Mouse (Mus musculus) NIH3T3 (cell line): ENCODE measurements at regions not wholly inside any gene's neighbourhood (a gene's known extent, or its start where the extent isn't known, plus 50 kb on each side); places are given as distances from the start of the nearest gene placed in this dataset.
A peak's percentile ranks its signal among the peaks of the same experiment; 100 is the strongest.

Experiments
- DNase-seq: peaks from one replicate; pipeline ENCODE4 v3.0.0-alpha.2; 2012; ENCODE audit warnings: low read depth

- no peak for DNase-seq
These were observed 53.7 kb upstream of the Gm26657 start for GRCm38 (mm10) chr4:56686141-56686540.

GRCm38 (mm10) chr4:56685696-56686095 lies 54.2 kb upstream of the Gm26657 start:
- no peak for DNase-seq

GRCm38 (mm10) chr4:56685123-56685522 lies 54.7 kb upstream of the Gm26657 start:
- peak; percentile 95 for DNase-seq

GRCm38 (mm10) chr4:56684031-56684430 lies 55.8 kb upstream of the Gm26657 start:
- DNase-seq, result no peak

GRCm38 (mm10) chr4:56681121-56681520 lies 58.7 kb upstream of the Gm26657 start:
- DNase-seq, result peak; percentile 44

- no peak for DNase-seq
These were observed 66.0 kb upstream of the Gm26657 start for GRCm38 (mm10) chr4:56673868-56674267.

GRCm38 (mm10) chr4:56664921-56665320 lies 74.9 kb upstream of the Gm26657 start:
- no peak for DNase-seq

GRCm38 (mm10) chr4:56661816-56662215 lies 78.1 kb upstream of the Gm26657 start:
- peak; percentile 47 for DNase-seq

GRCm38 (mm10) chr4:56657046-56657445 lies 82.8 kb upstream of the Gm26657 start:
- DNase-seq, result peak; percentile 75

- no peak for DNase-seq
These were observed 85.5 kb upstream of the Gm26657 start for GRCm38 (mm10) chr4:56654327-56654726.

- no peak for DNase-seq
These were observed 87.1 kb upstream of the Gm26657 start for GRCm38 (mm10) chr4:56652819-56653218.

- no peak for DNase-seq
These were observed 90.1 kb upstream of the Gm26657 start for GRCm38 (mm10) chr4:56649731-56650130.

GRCm38 (mm10) chr4:56643999-56644962 lies 95.6 kb upstream of the Gm26657 start:
- DNase-seq, result peak; percentile 65

- no peak for DNase-seq
These were observed 96.4 kb upstream of the Gm26657 start for GRCm38 (mm10) chr4:56643491-56643890.

- DNase-seq, result no peak
These were observed 100.2 kb upstream of the Gm26657 start for GRCm38 (mm10) chr4:56639709-56640108.

GRCm38 (mm10) chr4:56638704-56639478 lies 101.0 kb upstream of the Gm26657 start:
- DNase-seq, result no peak

GRCm38 (mm10) chr4:56636265-56636664 lies 103.6 kb upstream of the Gm26657 start:
- no peak for DNase-seq

- peak; percentile 61 for DNase-seq
These were observed 106.3 kb upstream of the Gm26657 start for GRCm38 (mm10) chr4:56633528-56633927.

GRCm38 (mm10) chr4:56630251-56630650 lies 109.6 kb upstream of the Gm26657 start:
- DNase-seq, result no peak

GRCm38 (mm10) chr4:56627206-56627605 lies 112.7 kb upstream of the Gm26657 start:
- DNase-seq, result no peak

GRCm38 (mm10) chr4:56621782-56622181 lies 118.1 kb upstream of the Gm26657 start:
- no peak for DNase-seq

- DNase-seq, result no peak
These were observed 118.5 kb upstream of the Gm26657 start for GRCm38 (mm10) chr4:56621356-56621755.

- no peak for DNase-seq
These were observed 119.2 kb upstream of the Gm26657 start for GRCm38 (mm10) chr4:56620628-56621027.
